Mouse (Mus musculus) left cerebral cortex, postnatal 36 days (tissue): ENCODE measurements at regions not wholly inside any gene's neighbourhood (a gene's known extent, or its start where the extent isn't known, plus 50 kb on each side); places are given as distances from the start of the nearest gene placed in this dataset.

Experiments used
- DNase-seq, 2 experiments: peaks; one replicate each; pipeline ENCODE4 v3.0.0; 2021 to 2022; ENCODE audit warnings: low spot score in 2 of 2, mixed read lengths in 1 of 2
- intact Hi-C: fragments of 180-260 bp; cut with DNase I; formaldehyde crosslinking; loops from one replicate; pipeline ENCODE4 v1.15.1; 2025

GRCm38 (mm10) chr3:131698070-131698750 is 133.6 kb downstream of the Papss1 start:
- no peak for DNase-seq
- intact Hi-C loops, result no loop called here

- no peak for DNase-seq
Observed at GRCm38 (mm10) chr3:131703134-131703533, 138.6 kb downstream of the Papss1 start.

GRCm38 (mm10) chr3:131713532-131713931 is 149.0 kb downstream of the Papss1 start:
- DNase-seq, result no peak
- intact Hi-C loops, result no loop called here

More at GRCm38 (mm10) chr3:131703134-131703533, 138.6 kb downstream of the Papss1 start:
- intact Hi-C loops, result no loop called here

GRCm38 (mm10) chr3:131718761-131719160 is 154.2 kb downstream of the Papss1 start:
- intact Hi-C loops, result no loop called here
- DNase-seq, result no peak

- intact Hi-C loops, result no loop called here
- DNase-seq, result no peak
Observed at GRCm38 (mm10) chr3:131728618-131729017, 164.1 kb downstream of the Papss1 start.

GRCm38 (mm10) chr3:131734226-131734625 is 169.7 kb downstream of the Papss1 start:
- no peak for DNase-seq
- intact Hi-C loops, result no loop called here

- intact Hi-C loops, result no loop called here
- no peak for DNase-seq
Observed at GRCm38 (mm10) chr3:131737461-131737860, 172.9 kb downstream of the Papss1 start.

GRCm38 (mm10) chr3:131737953-131738598 is 173.5 kb downstream of the Papss1 start:
- no peak for DNase-seq
- intact Hi-C loops, result no loop called here

- no peak for DNase-seq
- intact Hi-C loops, result no loop called here
Observed at GRCm38 (mm10) chr3:131755537-131755936, 191.0 kb downstream of the Papss1 start.

- intact Hi-C loops, result no loop called here
- no peak for DNase-seq
Observed at GRCm38 (mm10) chr3:131756126-131756525, 191.6 kb downstream of the Papss1 start.

GRCm38 (mm10) chr3:131769976-131770375 is 205.4 kb downstream of the Papss1 start:
- no peak for DNase-seq
- intact Hi-C loops, result no loop called here

- intact Hi-C loops, result no loop called here
- no peak for DNase-seq
Observed at GRCm38 (mm10) chr3:131770486-131770885, 205.9 kb downstream of the Papss1 start.

GRCm38 (mm10) chr3:131771863-131772546 is 207.4 kb downstream of the Papss1 start:
- DNase-seq, result no peak
- intact Hi-C loops, result no loop called here

GRCm38 (mm10) chr3:131772593-131772992 is 208.0 kb downstream of the Papss1 start:
- intact Hi-C loops, result no loop called here
- DNase-seq, result no peak

- intact Hi-C loops, result no loop called here
- no peak for DNase-seq
Observed at GRCm38 (mm10) chr3:131775431-131775830, 210.9 kb downstream of the Papss1 start.

GRCm38 (mm10) chr3:131776650-131777049 is 212.1 kb downstream of the Papss1 start:
- DNase-seq, result no peak
- intact Hi-C loops, result no loop called here

- intact Hi-C loops, result no loop called here
Observed at GRCm38 (mm10) chr3:131779803-131780202, 215.2 kb downstream of the Papss1 start.

GRCm38 (mm10) chr3:131785524-131785923 is 221.0 kb downstream of the Papss1 start:
- DNase-seq, result no peak
- intact Hi-C loops, result no loop called here

More at GRCm38 (mm10) chr3:131779803-131780202, 215.2 kb downstream of the Papss1 start:
- DNase-seq, result no peak

- intact Hi-C loops, result no loop called here
- no peak for DNase-seq
Observed at GRCm38 (mm10) chr3:131788321-131788720, 223.8 kb downstream of the Papss1 start.

GRCm38 (mm10) chr3:131789177-131789576 is 224.6 kb downstream of the Papss1 start:
- DNase-seq, result no peak
- intact Hi-C loops, result no loop called here

GRCm38 (mm10) chr3:131794056-131794455 is 229.5 kb downstream of the Papss1 start:
- intact Hi-C loops, result no loop called here
- no peak for DNase-seq
